Mouse (Mus musculus) Patski (cell line): ENCODE measurements at regions not wholly inside any gene's neighbourhood (a gene's known extent, or its start where the extent isn't known, plus 50 kb on each side); places are given as distances from the start of the nearest gene placed in this dataset.

Experiments
- ATAC-seq: fragments of 100-300 bp; one replicate; pipeline ENCODE4 v1.8.0; 2021
- CTCF ChIA-PET: fragments of 350-600 bp; sonication (Branson Sonifier 250); formaldehyde crosslinking; loops from one replicate; lab custom pipeline; 2022; ENCODE audit warnings: inconsistent platforms; lab: Charles Lee
- POLR2A ChIA-PET: fragments of 350-600 bp; sonication (Branson Sonifier 250); formaldehyde crosslinking; loops from one replicate; lab custom pipeline; 2022; ENCODE audit warnings: antibody characterized with exemption, inconsistent platforms; lab: Charles Lee
- DNase-seq: peaks from one replicate; pipeline ENCODE4 v3.0.0-alpha.2; 2011; ENCODE audit warnings: low read depth, low spot score
- H3K27me3 ChIP-seq: fragments of 371-371 bp; one replicate; pipeline ENCODE4 v1.5.1; 2021
- CTCF ChIP-seq: fragments of 100-300 bp; IDR thresholded peaks from one replicate; pipeline ENCODE4 v1.5.1; 2021
- in situ Hi-C: fragments of 300-500 bp; cut with MboI; formaldehyde crosslinking; loops from 3 replicates; pipeline ENCODE4 v1.11.1; 2018; ENCODE audit warnings: low pct_unique_long_range_greater_than_20kb, mixed read lengths

DNA sequence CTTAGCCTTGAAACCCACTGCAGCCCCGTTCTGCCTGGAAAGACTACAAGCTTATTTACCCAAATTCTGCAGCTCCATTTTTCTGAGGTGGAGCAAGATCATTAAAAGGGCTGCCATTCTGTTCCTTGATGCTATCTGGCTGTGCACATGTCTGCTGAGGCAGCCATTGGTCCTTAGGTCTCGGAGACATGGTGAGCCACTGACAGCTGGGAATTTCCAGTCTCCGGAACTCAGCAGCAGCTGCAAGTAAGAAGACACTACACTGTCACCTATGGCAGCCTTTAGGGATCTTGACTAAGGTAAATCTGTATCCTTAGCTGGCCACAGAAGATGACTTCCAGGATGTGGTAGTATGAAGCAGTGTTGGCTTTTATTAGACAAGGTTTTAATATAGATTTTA is 467.9 kb downstream of the Cd83 start:
- no peak for TF ChIP-seq CTCF
- DNase-seq (no peak), ATAC-seq (no peak)
- no peaks in the 10 kb centered on the region for H3K27me3 ChIP-seq
- in situ Hi-C loops, result no loop called here
- ChIA-PET POLR2A (no interaction called here), CTCF (no interaction called here)

DNA sequence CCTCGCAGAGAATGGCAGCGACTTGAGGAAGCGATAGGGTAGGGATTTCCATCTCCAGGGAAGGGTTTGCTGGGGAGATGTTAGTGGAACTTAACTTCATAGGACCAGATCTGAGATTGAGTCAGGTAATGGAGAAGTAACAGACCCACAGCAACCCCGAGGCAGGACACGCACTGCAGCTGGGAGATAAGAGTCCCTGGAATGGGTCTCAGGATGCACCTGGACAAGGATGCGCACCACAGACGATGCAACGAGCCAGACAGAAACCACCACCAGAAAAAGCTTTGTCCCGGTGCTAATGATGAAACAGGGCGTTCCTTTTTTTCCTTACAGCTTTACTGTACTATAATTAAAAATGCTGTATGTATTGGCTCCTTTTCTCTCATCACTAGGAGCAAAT is 470.9 kb upstream of the Jarid2 start:
- H3K27me3 ChIP-seq, result no peaks in the 10 kb centered on the region
- POLR2A ChIA-PET, result interaction anchor here (0.9 kb wide), 1 partner anchor 12 kb away, joined by 3 read pairs; no protein-coding TSS in a partner anchor
- DNase-seq (no peak), ATAC-seq (no peak)
- in situ Hi-C loops, result no loop called here
- TF ChIP-seq CTCF, result no peak
- CTCF ChIA-PET, result no interaction called here

DNA sequence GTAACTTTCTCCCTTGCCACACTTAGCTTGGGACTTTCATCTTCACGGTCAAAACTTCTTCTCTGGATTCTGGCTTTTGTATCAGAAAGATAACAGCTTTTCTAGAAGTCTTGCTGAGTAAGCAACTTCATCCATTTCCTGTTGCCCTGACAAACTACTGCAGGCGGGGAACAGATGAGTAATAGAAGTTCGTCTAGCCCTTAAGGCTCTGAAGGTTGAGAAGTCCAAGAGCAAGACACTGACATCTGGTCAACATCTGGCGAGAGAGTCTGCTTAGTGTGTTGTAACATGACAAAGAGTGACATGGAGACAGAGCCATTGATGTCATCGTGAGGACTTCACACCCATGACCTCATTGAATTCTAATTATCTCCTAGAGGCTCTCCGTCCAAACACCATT is 469.2 kb upstream of the Jarid2 start:
- ATAC-seq, result no peak
- DNase-seq, result no peak
- CTCF ChIA-PET, result interaction anchor here (1.9 kb wide), 1 partner anchor 12 kb away, joined by 4 read pairs; no protein-coding TSS in a partner anchor
- H3K27me3 ChIP-seq, result no peaks in the 10 kb centered on the region
- POLR2A ChIA-PET, result no interaction called here
- in situ Hi-C loops, result no loop called here
- no peak for TF ChIP-seq CTCF

DNA sequence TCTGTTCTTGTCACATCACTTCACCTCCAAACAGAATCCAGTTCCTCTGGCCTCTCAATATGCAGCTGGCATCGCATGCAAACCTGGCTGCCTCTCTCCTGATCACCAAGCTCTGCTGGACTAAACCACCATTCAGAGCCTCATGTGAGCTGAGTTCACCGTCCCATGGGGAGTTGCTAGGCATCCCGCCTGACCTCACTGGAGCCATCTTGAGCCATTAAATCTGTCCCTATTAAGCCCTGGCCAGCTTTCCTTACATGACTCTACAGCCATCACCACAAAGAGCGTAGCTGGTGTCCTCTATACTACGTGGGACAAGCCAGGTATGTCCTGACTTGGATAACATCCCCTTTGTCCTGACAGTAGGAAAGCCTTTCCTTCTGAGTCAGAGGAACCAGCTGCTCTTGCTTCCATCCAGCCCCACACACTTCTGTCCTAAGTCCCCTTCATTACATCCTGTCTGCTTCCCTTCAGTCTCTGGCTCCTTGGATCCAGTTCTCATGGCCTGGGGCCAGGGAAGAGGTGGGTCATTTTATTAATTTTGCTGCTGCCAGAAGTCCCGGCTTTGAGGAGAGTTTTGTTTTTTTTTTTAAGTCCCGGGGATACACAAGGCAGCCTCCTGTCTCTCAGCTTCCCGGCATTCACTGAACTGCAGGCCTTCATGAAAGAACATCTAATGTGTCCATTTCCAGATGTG is 468.5 kb upstream of the Jarid2 start:
- no peak for ATAC-seq
- in situ Hi-C loops, result no loop called here
- H3K27me3 ChIP-seq, result no peaks in the 10 kb centered on the region
- TF ChIP-seq CTCF, result no peak
- CTCF ChIA-PET, result interaction anchor here (1.9 kb wide), 1 partner anchor 12 kb away, joined by 4 read pairs; no protein-coding TSS in a partner anchor
- POLR2A ChIA-PET, result interaction anchor here (0.6 kb wide), 1 partner anchor 401 kb away, joined by 4 read pairs; no protein-coding TSS in a partner anchor
- no peak for DNase-seq

DNA sequence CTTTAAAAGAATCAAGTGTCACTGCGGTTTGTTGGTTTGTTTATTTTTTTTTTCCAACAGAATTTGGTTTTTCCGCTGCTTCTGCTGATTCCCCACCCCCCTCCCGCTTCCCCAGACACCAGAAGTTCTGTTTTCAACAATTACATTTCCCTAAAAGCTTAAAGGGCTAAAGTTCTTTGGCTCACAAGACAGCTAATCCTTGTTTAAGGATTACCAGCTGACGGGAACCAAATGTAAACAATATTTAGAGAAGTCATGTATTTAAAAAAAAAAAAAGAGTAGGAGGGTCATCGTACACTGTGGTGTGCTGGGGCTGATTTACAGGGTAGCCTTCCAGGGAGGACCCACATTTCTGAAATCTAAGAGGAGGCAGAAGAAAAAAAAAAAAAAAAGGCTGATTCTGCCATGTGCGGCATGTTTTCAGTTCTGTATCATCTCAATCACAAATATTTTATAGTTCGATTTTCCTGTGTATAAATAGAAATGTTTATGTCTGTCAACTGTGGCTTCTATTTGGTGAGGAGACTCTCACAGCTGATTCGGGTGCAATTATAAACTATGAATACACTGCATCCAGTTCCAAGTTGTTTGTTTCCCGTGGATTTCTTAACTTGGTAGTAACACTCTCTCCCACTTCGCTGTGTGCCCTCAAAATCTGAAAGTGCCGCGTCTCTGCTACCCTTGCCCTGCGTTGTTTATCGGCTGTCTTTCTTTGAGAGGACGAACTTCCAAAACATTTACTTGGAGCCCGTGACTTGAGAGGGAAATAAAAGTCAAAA is 456.3 kb upstream of the Jarid2 start:
- DNase-seq (no peak), ATAC-seq (no peak)
- POLR2A ChIA-PET, result no interaction called here
- CTCF ChIA-PET, result interaction anchor here (1.0 to 1.2 kb wide), 2 partner anchors 12 to 30 kb away, joined by 3 to 4 read pairs; no protein-coding TSS in a partner anchor
- TF ChIP-seq CTCF, result no peak
- H3K27me3 ChIP-seq, result peaks cover 4% of the 10 kb centered on the region
- in situ Hi-C loops, result no loop called here

DNA sequence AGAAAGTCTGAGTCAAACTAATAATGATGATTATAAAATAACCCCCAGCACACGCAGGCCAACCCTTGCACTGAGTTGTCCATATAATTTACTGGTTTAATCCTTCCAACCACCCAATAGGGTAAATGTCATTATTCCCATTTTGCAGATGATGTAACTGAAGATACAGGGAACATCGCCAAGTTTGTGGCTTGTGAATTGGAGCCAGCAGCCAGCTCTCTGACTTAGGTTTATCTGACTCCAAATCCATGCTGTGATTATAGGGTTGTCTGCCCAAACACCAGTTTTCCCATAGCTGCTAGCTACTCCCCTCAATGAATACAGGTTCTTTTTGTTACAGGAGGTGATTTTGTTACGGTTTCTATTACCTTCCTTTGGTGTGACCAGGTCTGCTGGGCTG is 451.3 kb upstream of the Jarid2 start:
- CTCF ChIA-PET, result no interaction called here

DNA sequence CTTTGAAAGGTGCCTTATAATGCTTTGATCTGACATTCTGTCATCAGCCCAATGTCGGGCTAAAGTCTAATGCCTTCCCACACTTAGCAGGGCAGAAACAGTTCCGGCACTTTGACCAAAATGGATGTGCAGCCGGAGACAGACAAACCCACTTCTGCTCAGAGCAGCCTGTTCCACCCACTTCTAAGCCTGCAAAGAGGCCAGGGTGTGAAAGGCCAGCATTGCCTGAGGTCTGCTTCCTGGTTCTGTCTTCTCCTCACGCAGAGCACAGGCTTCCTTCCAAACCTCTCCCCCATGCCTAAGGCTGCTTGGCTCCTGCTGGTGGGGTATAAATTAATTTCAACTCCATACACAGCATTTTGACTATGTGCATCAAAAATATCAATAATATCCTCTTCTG is 450.2 kb upstream of the Jarid2 start:
- in situ Hi-C loops, result no loop called here
- no peak for DNase-seq
- POLR2A ChIA-PET, result no interaction called here

More for the DNA sequence above, 451.3 kb upstream of the Jarid2 start:
- ATAC-seq, result no peak
- in situ Hi-C loops, result no loop called here
- H3K27me3 ChIP-seq, result no peaks in the 10 kb centered on the region
- no peak for TF ChIP-seq CTCF
- POLR2A ChIA-PET, result no interaction called here
- DNase-seq, result no peak

DNA sequence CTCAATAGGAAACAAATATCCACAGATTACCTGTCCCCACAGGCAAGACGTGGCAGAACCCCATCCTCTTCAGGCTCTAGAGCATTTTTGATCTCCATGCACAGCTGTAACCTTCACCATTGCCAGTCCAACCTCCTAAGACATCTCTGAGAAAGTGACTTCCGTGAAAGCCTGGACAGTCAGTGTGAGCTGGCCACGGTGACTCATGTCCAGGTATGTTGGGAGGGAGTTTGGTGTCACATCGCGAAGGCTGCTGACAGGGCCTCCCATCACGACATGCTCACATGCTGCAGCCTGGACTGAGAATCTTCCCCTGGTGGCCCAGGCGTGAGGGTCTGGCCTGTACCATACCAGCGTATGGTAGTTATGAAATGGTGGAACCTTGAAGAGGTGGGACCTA is 449.0 kb upstream of the Jarid2 start:
- ChIA-PET CTCF (no interaction called here), POLR2A (no interaction called here)
- DNase-seq (no peak), ATAC-seq (no peak)
- TF ChIP-seq CTCF, result no peak
- no peaks in the 10 kb centered on the region for H3K27me3 ChIP-seq
- in situ Hi-C loops, result no loop called here

More for the DNA sequence above, 450.2 kb upstream of the Jarid2 start:
- CTCF ChIA-PET, result no interaction called here
- no peak for TF ChIP-seq CTCF
- no peak for ATAC-seq
- no peaks in the 10 kb centered on the region for H3K27me3 ChIP-seq

DNA sequence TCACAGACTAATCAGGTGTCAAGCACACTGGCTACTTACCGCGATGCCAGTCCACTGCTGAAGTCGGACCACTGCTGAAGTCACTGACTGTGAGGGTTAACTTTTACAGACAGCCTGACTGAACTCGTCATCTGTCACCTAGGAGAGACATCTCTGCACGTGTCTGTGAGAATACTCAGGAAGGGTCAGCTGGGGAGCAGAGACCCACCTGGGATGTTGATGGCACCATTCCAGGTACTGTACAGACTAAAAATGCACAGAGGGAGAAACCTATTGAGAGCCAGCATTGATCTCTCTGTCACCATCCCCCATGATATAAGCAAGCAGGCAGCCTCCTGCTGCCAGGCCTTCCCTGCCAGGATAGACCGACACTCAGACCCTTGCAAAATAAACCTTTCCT is 447.5 kb upstream of the Jarid2 start:
- DNase-seq (no peak), ATAC-seq (no peak)
- in situ Hi-C loops, result no loop called here
- TF ChIP-seq CTCF, result no peak
- H3K27me3 ChIP-seq, result no peaks in the 10 kb centered on the region
- POLR2A ChIA-PET, result no interaction called here
- CTCF ChIA-PET, result no interaction called here

DNA sequence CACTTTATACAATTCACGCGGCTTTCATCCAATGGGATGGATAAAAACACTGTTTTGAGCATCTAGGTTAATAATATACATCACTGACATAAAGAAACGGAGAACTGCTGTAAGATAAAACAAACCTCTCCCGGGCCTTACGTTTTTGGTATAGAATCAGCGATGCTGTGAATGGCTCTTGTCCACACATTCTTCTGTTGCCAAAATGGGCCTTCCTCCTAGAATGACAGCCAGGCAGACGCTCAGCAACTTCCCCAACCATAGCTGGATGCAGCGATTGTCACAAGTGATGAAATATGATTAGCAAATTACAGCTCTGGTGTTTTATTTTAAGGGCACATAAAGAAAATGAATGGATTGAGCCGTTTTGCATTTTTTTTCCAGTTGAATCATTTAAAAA is 447.0 kb upstream of the Jarid2 start:
- CTCF ChIA-PET, result no interaction called here
- no peak for TF ChIP-seq CTCF
- ATAC-seq (no peak), DNase-seq (no peak)
- no peaks in the 10 kb centered on the region for H3K27me3 ChIP-seq
- POLR2A ChIA-PET, result no interaction called here
- in situ Hi-C loops, result no loop called here
